Mouse (Mus musculus) myocyte (in vitro differentiated cells): ENCODE measurements at regions not wholly inside any gene's neighbourhood (a gene's known extent, or its start where the extent isn't known, plus 50 kb on each side); places are given as distances from the start of the nearest gene placed in this dataset.

Source experiments
- H3K27me3 ChIP-seq: one replicate; pipeline ENCODE4 v1.6.1; 2011; ENCODE audit not compliant: control insufficient read depth, insufficient read depth, insufficient read length
- H3K36me3 ChIP-seq: one replicate; pipeline ENCODE4 v1.6.1; 2011; ENCODE audit not compliant: control insufficient read depth, insufficient read depth
- H3K4me2 ChIP-seq: one replicate; pipeline ENCODE4 v1.6.1; 2011; ENCODE audit warnings: low read depth, control low read depth
- H3K4me3 ChIP-seq: one replicate; pipeline ENCODE4 v1.5.1; 2011; ENCODE audit warnings: mild to moderate bottlenecking, control low read depth, moderate library complexity
- H3K79me2 ChIP-seq: one replicate; pipeline ENCODE4 v1.6.1; 2011; ENCODE audit not compliant: control insufficient read depth, insufficient read depth
- H3ac ChIP-seq: one replicate; pipeline ENCODE4 v1.6.1; 2011; ENCODE audit not compliant: control insufficient read depth, insufficient read length
- CEBPB ChIP-seq: IDR thresholded peaks from 2 replicates; pipeline ENCODE4 v1.6.1; 2011; ENCODE audit warnings: mild to moderate bottlenecking, moderate library complexity; ENCODE audit not compliant: poor library complexity, insufficient read depth, severe bottlenecking
- E2F4 ChIP-seq: IDR thresholded peaks from one replicate; pipeline ENCODE4 v1.6.1; 2011; ENCODE audit warnings: mild to moderate bottlenecking, control low read depth, moderate library complexity; ENCODE audit not compliant: insufficient read depth
- MAX ChIP-seq: IDR thresholded peaks from one replicate; pipeline ENCODE4 v1.6.1; 2011; ENCODE audit warnings: low read depth, mild to moderate bottlenecking, control low read depth
- MYOD1 ChIP-seq, 3 experiments: IDR thresholded peaks; one replicate each; pipeline ENCODE4 v1.6.1; 2011; ENCODE audit warnings: control low read depth in 2 of 3, low read depth in 2 of 3, mild to moderate bottlenecking in 2 of 3, moderate library complexity in 1 of 3; ENCODE audit not compliant: insufficient read length in 2 of 3, control insufficient read depth in 1 of 3
- MYOG ChIP-seq, 3 experiments: IDR thresholded peaks; one replicate each; pipeline ENCODE4 v1.6.1; 2011; ENCODE audit warnings: control low read depth in 2 of 3, low read depth in 2 of 3, mild to moderate bottlenecking in 2 of 3; ENCODE audit not compliant: insufficient read length in 2 of 3, control insufficient read depth in 1 of 3, insufficient read depth in 1 of 3
- POLR2A ChIP-seq: IDR thresholded peaks from one replicate; pipeline ENCODE4 v1.6.1; 2011; ENCODE audit warnings: low read depth, mild to moderate bottlenecking, control low read depth, moderate library complexity; ENCODE audit not compliant: insufficient read length
- POLR2AphosphoS2 ChIP-seq: IDR thresholded peaks from one replicate; pipeline ENCODE4 v1.6.1; 2011; ENCODE audit warnings: low read depth, control low read depth; ENCODE audit not compliant: insufficient read length
- REST ChIP-seq: IDR thresholded peaks from one replicate; pipeline ENCODE4 v1.6.1; 2011; ENCODE audit warnings: mild to moderate bottlenecking, control low read depth, moderate library complexity; ENCODE audit not compliant: insufficient read depth, insufficient read length
- SRF ChIP-seq: IDR thresholded peaks from one replicate; pipeline ENCODE4 v1.6.1; 2011; ENCODE audit warnings: low read depth; ENCODE audit not compliant: control insufficient read depth, insufficient read length
- TCF12 ChIP-seq: IDR thresholded peaks from one replicate; pipeline ENCODE4 v1.6.1; 2011; ENCODE audit warnings: mild to moderate bottlenecking, control low read depth; ENCODE audit not compliant: poor library complexity, insufficient read depth, severe bottlenecking
- TCF3 ChIP-seq: IDR thresholded peaks from one replicate; pipeline ENCODE4 v1.6.1; 2011; ENCODE audit warnings: low read depth, control low read depth; ENCODE audit not compliant: insufficient read length
- USF1 ChIP-seq: IDR thresholded peaks from one replicate; pipeline ENCODE4 v1.6.1; 2011; ENCODE audit warnings: low read depth, mild to moderate bottlenecking, control low read depth, moderate library complexity

DNA sequence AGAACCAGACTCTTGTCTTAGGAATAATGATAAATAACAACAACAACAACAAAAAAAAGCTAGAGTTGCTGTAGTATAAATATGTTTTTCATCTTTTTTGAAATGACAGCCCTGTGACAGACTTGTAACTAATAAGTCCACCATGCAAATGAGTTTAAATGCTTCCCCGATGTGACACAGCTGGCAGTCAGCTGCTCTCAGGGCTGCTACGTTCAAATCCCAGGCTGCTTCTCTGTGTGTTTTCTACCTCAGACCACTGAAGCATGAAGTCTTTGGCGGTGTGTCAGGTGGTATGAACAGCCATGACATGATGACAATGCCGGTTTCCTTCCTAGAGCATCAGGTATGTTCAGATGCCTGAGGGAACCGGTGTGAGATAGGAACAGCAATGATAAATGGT is 104.4 kb upstream of the Supt20 start:
- no peaks in the 10 kb centered on the region for H3K27me3 ChIP-seq
- H3K79me2 ChIP-seq, result no peaks in the 10 kb centered on the region
- no peak overlapping the region for H3K4me2 ChIP-seq
- no peak overlapping the region for H3K4me3 ChIP-seq
- TF ChIP-seq TCF3 (no peak), TCF12 (no peak), POLR2AphosphoS2 (no peak), REST (no peak), E2F4 (no peak), MYOG (IDR thresholded peaks at IDR 0.05; ENCODE audit: control insufficient read depth in 1 of 3, insufficient read depth in 1 of 3, insufficient read length in 2 of 3, low read depth in 2 of 3) (no peak), CEBPB (no peak), MAX (no peak), MYOD1 (IDR thresholded peaks at IDR 0.05; ENCODE audit: control insufficient read depth in 1 of 3, insufficient read length in 2 of 3, low read depth in 2 of 3) (no peak), SRF (no peak), POLR2A (no peak), USF1 (no peak)
- H3K36me3 ChIP-seq, result no peaks in the 10 kb centered on the region
- H3ac ChIP-seq, result no peak overlapping the region

GRCm38 (mm10) chr3:54589976-54590375 is 102.6 kb upstream of the Supt20 start:
- H3K36me3 ChIP-seq, result no peaks in the 10 kb centered on the region
- H3K4me2 ChIP-seq, result no peak overlapping the region
- no peaks in the 10 kb centered on the region for H3K27me3 ChIP-seq
- TF ChIP-seq TCF12 (no peak), POLR2AphosphoS2 (no peak), REST (no peak), POLR2A (no peak), MYOG (IDR thresholded peaks at IDR 0.05; ENCODE audit: control insufficient read depth in 1 of 3, insufficient read depth in 1 of 3, insufficient read length in 2 of 3, low read depth in 2 of 3) (no peak), USF1 (no peak), SRF (no peak), E2F4 (no peak), MAX (no peak), TCF3 (no peak), CEBPB (no peak), MYOD1 (IDR thresholded peaks at IDR 0.05; ENCODE audit: control insufficient read depth in 1 of 3, insufficient read length in 2 of 3, low read depth in 2 of 3) (no peak)
- no peak overlapping the region for H3ac ChIP-seq
- no peaks in the 10 kb centered on the region for H3K79me2 ChIP-seq
- H3K4me3 ChIP-seq, result no peak overlapping the region

GRCm38 (mm10) chr3:54591160-54591559 is 101.4 kb upstream of the Supt20 start:
- H3K36me3 ChIP-seq, result no peaks in the 10 kb centered on the region
- no peaks in the 10 kb centered on the region for H3K79me2 ChIP-seq
- H3K4me2 ChIP-seq, result no peak overlapping the region
- no peaks in the 10 kb centered on the region for H3K27me3 ChIP-seq
- TF ChIP-seq POLR2AphosphoS2 (no peak), MYOG (IDR thresholded peaks at IDR 0.05; ENCODE audit: control insufficient read depth in 1 of 3, insufficient read depth in 1 of 3, insufficient read length in 2 of 3, low read depth in 2 of 3) (no peak), POLR2A (no peak), REST (no peak), TCF3 (no peak), USF1 (no peak), MAX (no peak), MYOD1 (IDR thresholded peaks at IDR 0.05; ENCODE audit: control insufficient read depth in 1 of 3, insufficient read length in 2 of 3, low read depth in 2 of 3) (no peak), SRF (no peak), TCF12 (no peak), E2F4 (no peak), CEBPB (no peak)
- H3ac ChIP-seq, result no peak overlapping the region
- no peak overlapping the region for H3K4me3 ChIP-seq

DNA sequence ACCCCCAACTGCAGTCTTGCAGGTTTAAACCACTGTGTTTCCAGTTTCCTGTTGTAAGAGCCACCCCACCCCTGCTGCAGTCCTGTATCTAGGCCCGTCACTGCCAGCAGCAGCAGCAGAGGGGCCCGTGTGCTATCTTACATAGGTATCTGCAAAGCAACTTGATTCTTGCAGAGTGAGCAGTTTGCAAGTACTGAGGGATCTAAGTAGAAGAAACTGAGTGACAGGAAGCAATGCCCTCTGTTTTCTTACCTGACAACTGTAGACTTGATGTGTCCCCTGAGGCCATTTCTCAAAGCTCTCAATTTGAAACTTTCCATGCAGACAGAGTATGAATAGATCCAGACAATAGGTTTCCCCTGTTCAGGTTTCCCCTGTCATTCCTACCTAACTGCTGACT is 100.5 kb upstream of the Supt20 start:
- no peaks in the 10 kb centered on the region for H3K27me3 ChIP-seq
- no peak for TF ChIP-seq POLR2AphosphoS2
- no peaks in the 10 kb centered on the region for H3K36me3 ChIP-seq
- H3K4me2 ChIP-seq, result no peak overlapping the region
- H3K79me2 ChIP-seq, result no peaks in the 10 kb centered on the region
- H3ac ChIP-seq, result no peak overlapping the region
- no peak overlapping the region for H3K4me3 ChIP-seq

DNA sequence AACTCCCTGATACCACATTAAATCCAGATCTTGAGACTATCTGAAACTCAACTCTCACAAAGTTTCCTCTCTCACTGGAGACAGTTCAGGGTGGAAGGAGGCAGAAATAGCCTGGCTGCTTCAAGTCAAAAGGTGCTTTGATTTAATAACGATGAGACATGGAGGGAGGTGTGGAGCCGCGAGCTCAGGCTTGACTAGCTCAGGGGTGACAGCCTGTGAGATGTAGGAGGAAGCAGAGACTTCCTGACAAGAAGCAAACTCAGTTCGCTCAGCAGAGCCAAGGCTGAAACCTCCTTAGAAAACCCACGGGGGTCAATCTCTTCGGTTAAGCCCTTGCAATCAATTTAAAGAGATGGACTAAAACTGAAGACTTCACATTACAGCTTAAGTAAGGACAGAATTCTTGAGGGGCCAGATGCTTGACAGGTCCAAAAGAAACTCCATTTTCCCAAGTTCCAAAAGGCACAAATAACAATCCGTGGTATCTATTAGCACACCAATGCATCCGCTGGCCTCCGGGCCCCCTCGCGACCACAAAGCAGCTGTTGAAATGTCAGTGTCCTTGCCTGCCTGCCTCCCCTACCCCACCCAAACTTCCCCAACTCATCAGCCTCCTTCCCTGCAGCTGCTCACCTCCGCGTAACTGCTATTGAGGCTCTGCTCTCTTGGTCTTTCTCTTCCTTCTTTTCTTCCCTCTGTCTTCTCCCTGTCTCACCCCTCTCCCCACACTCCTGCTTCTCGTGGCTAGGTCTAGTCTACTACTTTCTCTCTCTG is 99.8 kb upstream of the Supt20 start:
- Histone ChIP-seq H3ac (no peak overlapping the region), H3K4me2 (no peak overlapping the region), H3K27me3 (no peaks in the 10 kb centered on the region), H3K4me3 (no peak overlapping the region), H3K36me3 (no peaks in the 10 kb centered on the region), H3K79me2 (no peaks in the 10 kb centered on the region)
- TF ChIP-seq POLR2AphosphoS2 (no peak), MYOG (IDR thresholded peaks at IDR 0.05; ENCODE audit: control insufficient read depth in 1 of 3, insufficient read depth in 1 of 3, insufficient read length in 2 of 3, low read depth in 2 of 3) (peak in 1 of 3 experiments; percentile 9)
